Mouse (Mus musculus) kidney, adult 10 weeks (tissue): Measurements from ENCODE around the gene Rest. TPM values are rescaled to one million over a fixed set of nuclear protein-coding genes. Genes with fewer than 3 reads are reported as not detected.

Source experiments
- polyA plus RNA-seq: library from polyadenylated mRNA; stranded (reverse); fragments of 350-450 nt; fragmentation: Illumina TruSeq; extraction: RNeasy Lipid Tissue Mini Kit (QIAGEN cat#74804); gene quantifications from one replicate; pipeline ENCODE4 v1.2.3, GENCODE M21; 2014; ENCODE audit warnings: low read depth, low replicate concordance

Gene Rest
- 17.9 TPM for polyA plus RNA-seq

GRCm38 (mm10) chr5:77265081-77265670 is at the start of gene Rest:
Rest (plus strand) TSS chr5:77265491.

GRCm38 (mm10) chr5:77309924-77310772 is 44.9 kb downstream of the Rest start, which contains the start of the genes Noa1 and Polr2b:
Noa1 (minus strand) TSS chr5:77310084.
Polr2b (plus strand) TSS chr5:77310147.

Other genes starting within 250 kb of the Rest start
- gene Thegl, start 249.5 kb upstream of the Rest start, polyA plus RNA-seq = not detected
- 8.4 TPM for gene Hopx, start 150.4 kb upstream of the Rest start, polyA plus RNA-seq
- not detected for gene Spink2, start 54.0 kb upstream of the Rest start, polyA plus RNA-seq
- gene Noa1, start 44.6 kb downstream of the Rest start, polyA plus RNA-seq = 20.6 TPM
- 77.7 TPM for gene Polr2b, start 44.7 kb downstream of the Rest start, polyA plus RNA-seq
- 1,594 TPM for gene Igfbp7, start 142.6 kb downstream of the Rest start, polyA plus RNA-seq